Comparison of ENCODE assay signal across 29 mouse cellular contexts in the genomic region with DNA sequence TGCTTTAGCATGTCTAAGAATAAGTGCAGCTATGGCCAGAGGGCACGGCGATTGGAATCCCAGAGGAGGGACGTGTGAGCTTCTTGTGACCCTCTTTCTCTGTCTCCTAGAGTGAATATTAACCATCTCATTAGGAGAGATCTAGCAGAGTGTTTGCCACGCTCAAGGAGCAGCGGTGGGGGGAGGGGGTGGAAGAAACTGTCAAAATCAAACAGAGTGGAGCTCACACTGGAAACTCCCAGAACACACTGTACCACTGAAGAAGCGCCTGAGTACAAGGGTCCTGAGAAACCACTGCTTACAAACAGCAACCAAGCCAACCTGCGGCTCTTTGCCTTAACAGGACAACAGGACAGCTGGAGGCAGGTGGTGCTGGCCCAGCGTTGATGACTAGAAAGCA. TPM values are rescaled to one million over a fixed set of nuclear protein-coding genes. Genes with fewer than 3 reads are reported as not detected.
DNase-seq lines count a peak whose midpoint lies in the region; ATAC-seq and TF ChIP-seq lines count a peak whose summit lies in the region.
"Had no signal": no experiment of that assay in that cellular context is flagged by ENCODE, and none has a peak within 500 bp of the region (broad histone marks: within the 10 kb centered on the region; RNA-seq: fewer than 3 reads in every experiment).

No protein-coding gene starts in this region.

- ATAC-seq in hindbrain, embryonic 13.5 days (ENCODE audit: low FRiP score) = no peak
- ATAC-seq: CD4-positive, CD25-positive, alpha-beta regulatory T cell, adult 4 months; forebrain, embryonic 13.5 days had no signal

- TF ChIP-seq CTCF in bone marrow macrophage, adult 2 months (IDR thresholded peaks at IDR 0.05; ENCODE audit: low read depth, low read length) = no peak
- no peak for TF ChIP-seq CTCF in kidney, adult 2 months (conservative IDR thresholded peaks at IDR 0.05; ENCODE audit: insufficient read depth, insufficient read length, low read depth, low read length)
- TF ChIP-seq CTCF in small intestine, adult 2 months (IDR thresholded peaks at IDR 0.05; ENCODE audit: extremely low read depth, insufficient read length, insufficient replicate concordance, low read depth, low read length) = no peak
- no peak for TF ChIP-seq CTCF in left cerebral cortex, adult 2 months (IDR thresholded peaks at IDR 0.05)

- H3K9ac ChIP-seq in hindbrain, embryonic 13.5 days = no peak overlapping the region
- H3K9ac ChIP-seq: embryonic facial prominence, embryonic 15.5 days; forebrain, embryonic 13.5 days; heart, embryonic 12.5 days; hindbrain, embryonic 14.5 days; liver, embryonic 14.5 days; lung, embryonic 14.5 days; midbrain, embryonic 12.5 days; neural tube, embryonic 12.5 days had no signal

- WGBS in kidney, adult 2 months = 51% methylated on average over 8 of the region's 8 CpGs
- 71% methylated on average over 8 of the region's 8 CpGs for WGBS in small intestine, adult 2 months
- 69% methylated on average over 8 of the region's 8 CpGs for WGBS in hindbrain, embryonic 13.5 days

- peaks cover 27% of the 10 kb centered on the region for H3K4me1 ChIP-seq in bone marrow macrophage, adult 2 months (ENCODE audit: control insufficient read depth, insufficient read depth, low read length)
- H3K4me1 ChIP-seq in kidney, adult 2 months (ENCODE audit: control insufficient read depth, insufficient read depth, low read length) = peaks cover 19% of the 10 kb centered on the region
- peaks cover 19% of the 10 kb centered on the region; the same call in 1 of the 2 replicates for H3K4me1 ChIP-seq in small intestine, adult 2 months (ENCODE audit: control insufficient read depth, insufficient read depth, insufficient read length, low read length)
- H3K4me1 ChIP-seq in hindbrain, embryonic 13.5 days (replicated peaks) = no peaks in the 10 kb centered on the region
- H3K4me1 ChIP-seq: embryonic facial prominence, embryonic 10.5 days; embryonic facial prominence, embryonic 15.5 days; forebrain, embryonic 13.5 days; heart, embryonic 12.5 days; midbrain, embryonic 12.5 days; neural tube, embryonic 12.5 days had no signal

- H3K9me3 ChIP-seq in hindbrain, embryonic 13.5 days = 0 out of 2 replicates have a peak, but pooled peaks cover 4% of the 10 kb centered on the region
- H3K9me3 ChIP-seq: embryonic facial prominence, embryonic 10.5 days; midbrain, embryonic 12.5 days had no signal

- H3K27ac ChIP-seq in bone marrow macrophage, adult 2 months (ENCODE audit: insufficient read depth, low read depth, low read length) = peak overlapping the region; percentile 57
- peak overlapping the region; percentile 88 for H3K27ac ChIP-seq in kidney, adult 2 months (ENCODE audit: insufficient read depth, low read depth, low read length)
- H3K27ac ChIP-seq in small intestine, adult 2 months (ENCODE audit: insufficient read depth, low read depth, low read length) = peak overlapping the region; percentile 55; the same call in 1 of the 2 replicates
- H3K27ac ChIP-seq in hindbrain, embryonic 13.5 days = no peak overlapping the region
- no peak overlapping the region for H3K27ac ChIP-seq in left cerebral cortex, adult 2 months
- H3K27ac ChIP-seq: embryonic facial prominence, embryonic 10.5 days; embryonic facial prominence, embryonic 15.5 days; forebrain, embryonic 13.5 days; hindbrain, embryonic 14.5 days; liver, embryonic 14.5 days; midbrain, embryonic 12.5 days; neural tube, embryonic 12.5 days had no signal

- no peak overlapping the region for H3K4me3 ChIP-seq in bone marrow macrophage, adult 2 months (ENCODE audit: insufficient read depth, low read length)
- no peak overlapping the region for H3K4me3 ChIP-seq in kidney, adult 2 months (ENCODE audit: insufficient read depth, low read depth, low read length)
- H3K4me3 ChIP-seq in small intestine, adult 2 months (ENCODE audit: low read depth, low read length) = no peak overlapping the region
- H3K4me3 ChIP-seq in hindbrain, embryonic 13.5 days = no peak overlapping the region
- no peak overlapping the region for H3K4me3 ChIP-seq in left cerebral cortex, adult 2 months
- H3K4me3 ChIP-seq: embryonic facial prominence, embryonic 10.5 days; embryonic facial prominence, embryonic 15.5 days; forebrain, embryonic 13.5 days; heart, embryonic 12.5 days; midbrain, embryonic 12.5 days; myocyte; neural tube, embryonic 12.5 days had no signal

- H3K4me2 ChIP-seq in hindbrain, embryonic 13.5 days = no peak overlapping the region
- H3K4me2 ChIP-seq: embryonic facial prominence, embryonic 15.5 days; forebrain, embryonic 13.5 days; heart, embryonic 12.5 days; hindbrain, embryonic 14.5 days; lung, embryonic 14.5 days; midbrain, embryonic 12.5 days; neural tube, embryonic 12.5 days had no signal

- no peaks in the 10 kb centered on the region for H3K36me3 ChIP-seq in kidney, adult 2 months (ENCODE audit: control insufficient read depth, insufficient read depth, low read length)
- H3K36me3 ChIP-seq in small intestine, adult 2 months (ENCODE audit: control insufficient read depth, insufficient read depth, low read length) = no peaks in the 10 kb centered on the region
- H3K36me3 ChIP-seq in hindbrain, embryonic 13.5 days = no peaks in the 10 kb centered on the region
- H3K36me3 ChIP-seq: embryonic facial prominence, embryonic 10.5 days; embryonic facial prominence, embryonic 15.5 days; heart, embryonic 12.5 days; midbrain, embryonic 12.5 days; neural tube, embryonic 12.5 days had no signal

- peak; percentile 68 for DNase-seq in kidney, adult 2 months
- DNase-seq in kidney, postnatal 10 days = peak; percentile 22
- no peak for DNase-seq in layer of hippocampus, adult 18-20 months (ENCODE audit: low spot score in 2 of 2)
- no peak for DNase-seq in left cerebral cortex, adult 2 months (ENCODE audit: extremely low spot score in 1 of 2, low spot score in 2 of 2)
- DNase-seq: adrenal gland, postnatal 36 days; cerebellum, adult 2 months; cerebellum, postnatal 14 days; gastrocnemius, postnatal 10 days; heart, postnatal 4 days; layer of hippocampus, postnatal 36 days; liver; lung, embryonic 14.5 days; lung, postnatal 14 days; right cerebral cortex, adult 18-20 months; thymus, adult 2 months; thymus, postnatal 36 days had no signal

- intact Hi-C loops in left cerebral cortex, adult 2 months (cut with DNase I) = no loop called here

- no peak for TF ChIP-seq POLR2A in bone marrow macrophage, adult 2 months (IDR thresholded peaks at IDR 0.05; ENCODE audit: borderline replicate concordance, low read depth, low read length)
- no peak for TF ChIP-seq POLR2A in kidney, adult 2 months (IDR thresholded peaks at IDR 0.05; ENCODE audit: low read depth, low read length)
- TF ChIP-seq POLR2A in small intestine, adult 2 months (IDR thresholded peaks at IDR 0.05; ENCODE audit: low read depth, low read length) = no peak

- no peaks in the 10 kb centered on the region for H3K27me3 ChIP-seq in kidney, adult 2 months (replicated peaks; ENCODE audit: control insufficient read depth, insufficient read depth, low read length)
- H3K27me3 ChIP-seq in small intestine, adult 2 months (ENCODE audit: control insufficient read depth, insufficient read depth, low read length) = no peaks in the 10 kb centered on the region
- 0 out of 2 replicates have a peak, but pooled peaks cover 10% of the 10 kb centered on the region for H3K27me3 ChIP-seq in hindbrain, embryonic 13.5 days
- H3K27me3 ChIP-seq: embryonic facial prominence, embryonic 15.5 days; midbrain, embryonic 12.5 days; neural tube, embryonic 12.5 days had no signal

RNA-seq across cellular contexts. Expression of gene Pak1, which starts 6.8 kb away (rescaled TPM):
- polyA plus RNA-seq in bone marrow macrophage, adult 2 months (2012; ENCODE audit: insufficient read depth, insufficient read length, missing spikeins) = 90.9 and 92.7 TPM in 2 replicates
- 25.1 and 30.3 TPM in 2 replicates for polyA plus RNA-seq in kidney, adult 2 months (2012; rRNA removed)
- 20.8 and 56.4 TPM in 2 replicates for polyA plus RNA-seq in small intestine, adult 2 months (2012; rRNA removed)
- 100 to 1,000 TPM; 215 to 221 TPM for total RNA-seq in layer of hippocampus, adult 18-20 months (2021)
- polyA plus RNA-seq in hindbrain, embryonic 13.5 days (2015; fragmentation: Nextera tagmentation; extraction: Ambion mirVana) = 130 and 132 TPM in 2 replicates
- total RNA-seq in left cerebral cortex, adult 2 months (2021) = 100 to 1,000 TPM; 414 to 463 TPM

RNA-seq across cellular contexts. Expression of gene Aqp11, which starts 43.4 kb away (rescaled TPM):
- 1.6 TPM in 1 of 2 replicates, not detected in the other for polyA plus RNA-seq in bone marrow macrophage, adult 2 months (2012; ENCODE audit: insufficient read depth, insufficient read length, missing spikeins)
- 62.0 and 65.9 TPM in 2 replicates for polyA plus RNA-seq in kidney, adult 2 months (2012; rRNA removed)
- 34.4 and 88.3 TPM in 2 replicates for polyA plus RNA-seq in small intestine, adult 2 months (2012; rRNA removed)
- total RNA-seq in layer of hippocampus, adult 18-20 months (2021) = 10 to 100 TPM; 37.2 to 41.8 TPM
- 14.2 and 15.1 TPM in 2 replicates for polyA plus RNA-seq in hindbrain, embryonic 13.5 days (2015; fragmentation: Nextera tagmentation; extraction: Ambion mirVana)
- total RNA-seq in left cerebral cortex, adult 2 months (2021) = 10 to 100 TPM; 22.3 to 23.6 TPM

Comparison
In these comparisons a context has a peak if more than half of its experiments do, and no peak if none do; other contexts are left out.
1. H3K27ac ChIP-seq: peak in bone marrow macrophage, adult 2 months (single experiment), kidney, adult 2 months (single experiment) and small intestine, adult 2 months (single experiment); none in hindbrain, embryonic 13.5 days (single experiment) and left cerebral cortex, adult 2 months (single experiment).
2. DNase-seq: peak in kidney, adult 2 months (single experiment) and kidney, postnatal 10 days (single experiment); none in layer of hippocampus, adult 18-20 months (0 of 2) and left cerebral cortex, adult 2 months (0 of 2).